Mouse (Mus musculus) small intestine, adult 2 months (tissue): Measurements from ENCODE around the gene L3hypdh.

Experiments used
- CTCF ChIP-seq: fragments of 200-500 bp; IDR thresholded peaks from 2 replicates; pipeline ENCODE4 v1.5.1; 2012; ENCODE audit warnings: low read depth, mild to moderate bottlenecking, control low read depth, inconsistent platforms, low read length, moderate library complexity, mixed read lengths; ENCODE audit not compliant: insufficient replicate concordance, insufficient read length; ENCODE audit errors: extremely low read depth
- POLR2A ChIP-seq: fragments of 200-500 bp; IDR thresholded peaks from 2 replicates; pipeline ENCODE4 v1.6.1; 2012; ENCODE audit warnings: low read depth, mild to moderate bottlenecking, control low read depth, inconsistent platforms, low read length, moderate library complexity

- TF ChIP-seq POLR2A (no peak), CTCF (no peak)
Measured at GRCm38 (mm10) chr12:72053851-72054250, 31.4 kb downstream of the L3hypdh start.
